Mouse (Mus musculus) ES-E14 (cell line): ENCODE measurements around the gene Rab4a. TPM values are rescaled to one million over a fixed set of nuclear protein-coding genes. Genes with fewer than 3 reads are reported as not detected.

Source experiments
- DNase-seq: peaks from one replicate; pipeline ENCODE4 v3.0.0-alpha.2; 2013; ENCODE audit warnings: low read depth, low spot score
- H3K27ac ChIP-seq: 2 replicates; pipeline ENCODE4 v1.5.1; 2012; ENCODE audit warnings: low read depth, mild to moderate bottlenecking, low read length, moderate library complexity, mixed read lengths; ENCODE audit not compliant: poor library complexity, insufficient read depth, severe bottlenecking
- H3K36me3 ChIP-seq: 2 replicates; pipeline ENCODE4 v1.6.1; 2012; ENCODE audit warnings: mild to moderate bottlenecking, low read length, moderate library complexity, mixed read lengths; ENCODE audit not compliant: control insufficient read depth, poor library complexity, insufficient read depth, severe bottlenecking
- H3K4me1 ChIP-seq, 2 experiments: fragments of 150-350 bp in 1 of 2; sonication (generic) in 1 of 2; 2 replicates each; pipeline ENCODE4 v1.6.1; 2012; ENCODE audit warnings: low read length in 2 of 2, mild to moderate bottlenecking in 1 of 2, mixed read lengths in 1 of 2; ENCODE audit not compliant: control insufficient read depth in 2 of 2, insufficient read depth in 2 of 2, poor library complexity in 1 of 2
- H3K4me3 ChIP-seq, 2 experiments: fragments of 150-350 bp in 1 of 2; sonication (generic) in 1 of 2; 2 replicates each; pipeline ENCODE4 v1.5.1; 2012; ENCODE audit warnings: low read length in 2 of 2, low read depth in 1 of 2, mild to moderate bottlenecking in 1 of 2, mixed read lengths in 1 of 2; ENCODE audit not compliant: insufficient read depth in 1 of 2, poor library complexity in 1 of 2, severe bottlenecking in 1 of 2
- H3K9ac ChIP-seq: 2 replicates; pipeline ENCODE4 v1.6.1; 2012; ENCODE audit warnings: low read depth, mild to moderate bottlenecking, low read length, mixed read lengths; ENCODE audit not compliant: poor library complexity, insufficient read depth, severe bottlenecking
- H3K9me3 ChIP-seq: fragments of 150-350 bp; sonication (generic); 2 replicates; pipeline ENCODE4 v1.6.1; 2012; ENCODE audit warnings: low read depth, mild to moderate bottlenecking, low read length; ENCODE audit not compliant: control insufficient read depth, insufficient read depth
- CHD2 ChIP-seq: IDR thresholded peaks from 2 replicates; pipeline ENCODE4 v1.6.1; 2014; ENCODE audit warnings: mild to moderate bottlenecking, low read depth, low read length, inconsistent platforms
- HCFC1 ChIP-seq: IDR thresholded peaks from 2 replicates; pipeline ENCODE4 v1.6.1; 2012; ENCODE audit warnings: low read length, inconsistent platforms, borderline replicate concordance; ENCODE audit not compliant: insufficient read depth
- MAFK ChIP-seq: IDR thresholded peaks from 2 replicates; pipeline ENCODE4 v1.6.1; 2014; ENCODE audit warnings: mild to moderate bottlenecking, low read depth, low read length, inconsistent platforms; ENCODE audit not compliant: insufficient read depth
- ZC3H11A ChIP-seq: IDR thresholded peaks from 2 replicates; pipeline ENCODE4 v1.6.1; 2012; ENCODE audit warnings: low read depth, mild to moderate bottlenecking, inconsistent platforms, low read length, borderline replicate concordance
- ZNF384 ChIP-seq: IDR thresholded peaks from 2 replicates; pipeline ENCODE4 v1.6.1; 2012; ENCODE audit warnings: low read depth, low read length, inconsistent platforms
- in situ Hi-C, 2 experiments: fragments of 600-800 bp; cut with MboI; formaldehyde crosslinking; loops; one replicate each; pipeline ENCODE4 v1.15.1; 2025; ENCODE audit warnings: low sequenced_read_pairs in 2 of 2, inconsistent platforms in 1 of 2; ENCODE audit not compliant: unreplicated experiment in 2 of 2
- total RNA-seq: library from RNA; depleted of rRNA; stranded (reverse); fragments of 300-350 nt; gene quantifications from 2 replicates; pipeline ENCODE4 v1.2.3, GENCODE M21; 2012

The Rab4a gene
- total RNA-seq, 1 experiment: 29.6 TPM

DNA sequence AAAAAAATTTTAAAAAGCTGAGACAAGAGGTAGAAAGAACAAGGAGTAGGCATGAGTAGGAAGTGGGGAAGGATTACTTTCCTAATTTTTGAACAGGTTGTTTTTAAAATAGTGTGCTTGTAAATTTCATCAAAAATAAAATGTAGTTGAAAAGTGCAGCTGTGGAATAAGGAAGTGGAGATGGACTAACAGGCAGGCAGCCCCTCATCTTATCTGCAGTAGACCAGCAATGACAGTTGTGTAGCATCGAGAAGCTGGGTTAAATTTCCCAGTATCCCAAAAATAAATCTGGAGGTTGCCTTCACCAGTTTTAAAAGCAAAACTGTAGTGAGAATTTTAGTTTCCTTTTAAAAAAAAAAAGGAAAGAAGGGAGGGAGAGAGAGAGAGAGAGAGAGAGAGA, 48.5 kb downstream of the Rab4a start:
- no peak overlapping the region for H3K4me3 ChIP-seq
- no peak for DNase-seq
- no peaks in the 10 kb centered on the region for H3K36me3 ChIP-seq
- H3K4me1 ChIP-seq: peaks cover 4 to 6% of the 10 kb centered on the region in 2 experiments; a peak in 1 of 4 replicates
- no peak overlapping the region for H3K9ac ChIP-seq
- no peak for TF ChIP-seq ZNF384
- no peak for TF ChIP-seq HCFC1
- TF ChIP-seq CHD2: no peak
- no peak for TF ChIP-seq ZC3H11A
- TF ChIP-seq MAFK: no peak
- in situ Hi-C loops: no loop called here
- no peaks in the 10 kb centered on the region for H3K9me3 ChIP-seq
- H3K27ac ChIP-seq: no peak overlapping the region

- Histone ChIP-seq H3K9me3 (no peaks in the 10 kb centered on the region), H3K4me1 (peaks cover 4 to 6% of the 10 kb centered on the region in 2 experiments; a peak in 1 of 4 replicates), H3K4me3 (no peak overlapping the region), H3K9ac (no peak overlapping the region), H3K27ac (no peak overlapping the region), H3K36me3 (no peaks in the 10 kb centered on the region)
- TF ChIP-seq ZNF384 (no peak), MAFK (no peak), HCFC1 (no peak), ZC3H11A (no peak), CHD2 (no peak)
- in situ Hi-C loops: no loop called here
- no peak for DNase-seq
Observed at GRCm38 (mm10) chr8:123854733-123855475, 49.1 kb downstream of the Rab4a start.

- H3K9ac ChIP-seq: no peak overlapping the region
- in situ Hi-C loops: no loop called here
- no peaks in the 10 kb centered on the region for H3K9me3 ChIP-seq
- H3K4me3 ChIP-seq: peak overlapping the region in 1 of 2 experiments; percentile 99; a peak in 1 of 4 replicates
- H3K36me3 ChIP-seq: no peaks in the 10 kb centered on the region
- H3K4me1 ChIP-seq: peaks cover 4 to 6% of the 10 kb centered on the region in 2 experiments; a peak in 1 of 4 replicates
- no peak overlapping the region for H3K27ac ChIP-seq
- TF ChIP-seq ZC3H11A: no peak
- no peak for TF ChIP-seq HCFC1
- no peak for TF ChIP-seq MAFK
- no peak for TF ChIP-seq ZNF384
- TF ChIP-seq CHD2: no peak
- no peak for DNase-seq
Observed at GRCm38 (mm10) chr8:123857361-123857760, 51.6 kb downstream of the Rab4a start.

DNA sequence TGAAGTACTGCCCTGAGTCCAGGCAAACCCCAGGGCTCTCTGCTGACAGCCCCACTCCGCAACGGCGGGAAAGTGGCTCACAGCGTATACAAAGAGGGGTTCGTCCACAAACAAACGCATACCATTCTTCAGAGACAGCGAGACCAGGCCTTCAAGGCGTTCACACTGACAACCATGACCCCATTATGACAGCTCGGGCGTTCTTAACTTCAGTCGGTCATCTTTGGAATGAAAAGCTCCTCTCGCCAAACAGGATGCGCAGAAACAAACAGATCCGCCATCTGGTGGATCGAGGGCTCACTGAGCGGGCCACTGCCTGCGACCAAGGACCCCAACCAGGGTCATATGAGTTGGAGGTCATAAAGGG, 52.8 kb downstream of the Rab4a start:
- Histone ChIP-seq H3K4me3 (peak overlapping the region; percentile 83 to 99), H3K27ac (no peak overlapping the region), H3K4me1 (peaks cover 4 to 6% of the 10 kb centered on the region in 2 experiments; a peak in 1 of 4 replicates), H3K36me3 (no peaks in the 10 kb centered on the region), H3K9ac (peak overlapping the region; percentile 87), H3K9me3 (no peaks in the 10 kb centered on the region)
- DNase-seq: no peak
- no peak for TF ChIP-seq CHD2
- TF ChIP-seq HCFC1: no peak
- TF ChIP-seq ZC3H11A: no peak
- no peak for TF ChIP-seq ZNF384
- no peak for TF ChIP-seq MAFK
- in situ Hi-C loops: no loop called here
